Mouse (Mus musculus) adrenal gland, adult 2 months (tissue): ENCODE measurements around the gene Dmrt3. TPM values are rescaled to one million over a fixed set of nuclear protein-coding genes. Genes with fewer than 3 reads are reported as not detected.

Experiments used
- polyA plus RNA-seq: library from polyadenylated mRNA; depleted of rRNA; stranded (reverse); fragments of >200 nt; gene quantifications from 2 replicates; pipeline ENCODE4 v1.2.3, GENCODE M21; 2012; rRNA removed
- total RNA-seq, 2 experiments: library from RNA; stranded (reverse); gene quantifications; 2 replicates each; pipeline ENCODE4 v1.2.3; 2021

Dmrt3 gene
- total and polyA plus RNA-seq, 3 experiments, result not detected

Other genes starting within 250 kb of the Dmrt3 start
- gene Dmrt1, start 104.7 kb upstream of the Dmrt3 start, total RNA-seq, result not detected
- gene Dmrt1, start 104.7 kb upstream of the Dmrt3 start, polyA plus RNA-seq, result not detected in 2 replicates
- 10 to 100 TPM in 1 of 2 experiments, 1 to 10 TPM in 1; 2.5 to 11.1 TPM for gene Dmrt2, start 62.1 kb downstream of the Dmrt3 start, total RNA-seq
- 4.3 and 8.2 TPM in 2 replicates for gene Dmrt2, start 62.1 kb downstream of the Dmrt3 start, polyA plus RNA-seq